Comparison of ENCODE assay signal across 24 mouse cellular contexts in the genomic region with DNA sequence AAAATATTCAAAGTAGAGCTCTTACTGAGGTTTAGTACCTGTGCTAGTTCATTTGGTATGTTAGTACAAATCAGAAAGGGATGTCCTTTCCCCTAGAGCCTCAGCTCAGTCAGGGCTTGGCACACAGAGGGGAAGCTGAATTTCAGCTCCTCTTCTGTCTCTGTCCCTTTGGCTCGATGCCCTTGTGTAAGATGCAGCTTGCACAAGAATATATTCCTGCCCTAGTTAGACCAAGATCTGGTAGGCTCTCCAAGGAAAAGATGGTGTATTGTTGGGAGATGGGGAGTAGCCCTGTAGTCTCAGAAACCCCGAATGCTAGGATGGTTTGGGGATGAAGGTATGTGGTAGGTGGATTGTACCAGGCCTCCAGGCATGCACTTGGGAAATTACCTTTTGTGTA.
A peak's percentile ranks its signal among the peaks of the same experiment; 100 is the strongest.
DNase-seq lines count a peak whose midpoint lies in the region; ATAC-seq and TF ChIP-seq lines count a peak whose summit lies in the region.
"Had no signal": no experiment of that assay in that cellular context is flagged by ENCODE, and none has a peak within 500 bp of the region (broad histone marks: within the 10 kb centered on the region; RNA-seq: fewer than 3 reads in every experiment).

No protein-coding gene starts in this region.

- H3K79me2 ChIP-seq in heart, adult 2 months (replicated peaks; ENCODE audit: control insufficient read depth, insufficient read depth, low read length) = no peaks in the 10 kb centered on the region

- ATAC-seq in lung, postnatal 0 days = no peak
- ATAC-seq: activated CD4-positive, CD25-positive, alpha-beta regulatory T cell, adult 4 months; CD4-positive, CD25-positive, alpha-beta regulatory T cell, adult 4 months had no signal

- no peaks in the 10 kb centered on the region for H3K4me1 ChIP-seq in lung, postnatal 0 days (ENCODE audit: insufficient read depth, low read depth, low read length)
- H3K4me1 ChIP-seq in lung, adult 2 months (ENCODE audit: control insufficient read depth, insufficient read depth, low read length) = no peaks in the 10 kb centered on the region
- H3K4me1 ChIP-seq in heart, adult 2 months (ENCODE audit: control insufficient read depth, insufficient read depth, low read length) = no peaks in the 10 kb centered on the region
- H3K4me1 ChIP-seq: lung, embryonic 15.5 days had no signal

- no peak for TF ChIP-seq EP300 in lung, postnatal 0 days (IDR thresholded peaks at IDR 0.05)
- no peak for TF ChIP-seq EP300 in heart, adult 2 months (IDR thresholded peaks at IDR 0.05; ENCODE audit: insufficient read depth, low read depth, low read length)

- intact Hi-C loops in heart, adult 2 months (cut with DNase I) = no loop called here

- WGBS in lung, postnatal 0 days = 85% methylated on average over 2 of the region's 2 CpGs
- WGBS in lung, adult 2 months = 75% methylated on average over 2 of the region's 2 CpGs
- WGBS in heart, adult 2 months = 85% methylated on average over 2 of the region's 2 CpGs

- peaks cover 14% of the 10 kb centered on the region; the same call in 1 of the 2 replicates for H3K36me3 ChIP-seq in lung, postnatal 0 days (ENCODE audit: insufficient read depth, low read length)
- H3K36me3 ChIP-seq in heart, adult 2 months (ENCODE audit: control insufficient read depth, insufficient read depth, low read length) = no peaks in the 10 kb centered on the region
- H3K36me3 ChIP-seq: hindbrain, embryonic 13.5 days had no signal

- DNase-seq in lung, postnatal 0 days (ENCODE audit: low spot score) = peak; percentile 23
- DNase-seq in lung, adult 2 months = no peak
- peak; percentile 70 for DNase-seq in cerebellum, adult 11-12 months
- DNase-seq in cerebellum, postnatal 10 days = peak; percentile 51 to 57
- DNase-seq in B cell, adult 2 months = no peak
- DNase-seq in heart, adult 2 months = no peak
- no peak for DNase-seq in embryo, embryonic 11 days
- DNase-seq: adrenal gland, postnatal 36 days; gastrocnemius, postnatal 25 days; kidney, adult 9 months; kidney, postnatal 25 days; retina, postnatal 1 day had no signal

- TF ChIP-seq CTCF in lung, postnatal 0 days (IDR thresholded peaks at IDR 0.05) = no peak
- TF ChIP-seq CTCF in lung, adult 2 months (IDR thresholded peaks at IDR 0.05; ENCODE audit: insufficient read depth, low read length) = no peak
- TF ChIP-seq CTCF in heart, adult 2 months (IDR thresholded peaks at IDR 0.05) = no peak

- H3K27me3 ChIP-seq in lung, postnatal 0 days (replicated peaks; ENCODE audit: insufficient read depth, low read length) = no peaks in the 10 kb centered on the region
- no peaks in the 10 kb centered on the region for H3K27me3 ChIP-seq in heart, adult 2 months (ENCODE audit: control insufficient read depth, insufficient read depth, low read length)
- H3K27me3 ChIP-seq: embryonic facial prominence, embryonic 15.5 days; forebrain, embryonic 12.5 days; hindbrain, embryonic 13.5 days; lung, embryonic 15.5 days had no signal

- H3K9ac ChIP-seq in lung, postnatal 0 days (replicated peaks; ENCODE audit: low read depth) = no peak overlapping the region
- H3K9ac ChIP-seq in heart, adult 2 months (ENCODE audit: low read depth, low read length) = no peak overlapping the region
- H3K9ac ChIP-seq: embryonic facial prominence, embryonic 15.5 days; forebrain, embryonic 12.5 days; hindbrain, embryonic 13.5 days; lung, embryonic 15.5 days had no signal

- no peak overlapping the region for H3K4me2 ChIP-seq in lung, postnatal 0 days (replicated peaks; ENCODE audit: low read depth, low read length)
- H3K4me2 ChIP-seq: embryonic facial prominence, embryonic 15.5 days; forebrain, embryonic 12.5 days; hindbrain, embryonic 13.5 days; liver, embryonic 11.5 days; lung, embryonic 15.5 days; midbrain, embryonic 11.5 days had no signal

- H3K9me3 ChIP-seq in lung, postnatal 0 days (ENCODE audit: low read length) = no peaks in the 10 kb centered on the region
- H3K9me3 ChIP-seq: embryonic facial prominence, embryonic 15.5 days; forebrain, embryonic 12.5 days; heart, embryonic 10.5 days; hindbrain, embryonic 13.5 days; limb, embryonic 10.5 days; lung, embryonic 15.5 days had no signal

- H3K4me3 ChIP-seq in lung, postnatal 0 days (ENCODE audit: low read depth, low read length) = no peak overlapping the region
- no peak overlapping the region for H3K4me3 ChIP-seq in lung, adult 2 months (replicated peaks; ENCODE audit: extremely low read depth, low read depth, low read length)
- H3K4me3 ChIP-seq in heart, adult 2 months = no peak overlapping the region
- H3K4me3 ChIP-seq: embryonic facial prominence, embryonic 15.5 days; forebrain, embryonic 12.5 days; heart, embryonic 10.5 days; hindbrain, embryonic 13.5 days; limb, embryonic 10.5 days; lung, embryonic 15.5 days had no signal

- H3K27ac ChIP-seq in lung, postnatal 0 days (ENCODE audit: low read length) = no peak overlapping the region
- H3K27ac ChIP-seq in heart, adult 2 months = no peak overlapping the region
- H3K27ac ChIP-seq: embryonic facial prominence, embryonic 15.5 days; forebrain, embryonic 12.5 days; heart, embryonic 10.5 days; hindbrain, embryonic 13.5 days; limb, embryonic 10.5 days; lung, embryonic 15.5 days; macrophage; stomach, postnatal 0 days had no signal

- TF ChIP-seq POLR2A in lung, adult 2 months (IDR thresholded peaks at IDR 0.05; ENCODE audit: borderline replicate concordance, extremely low read depth, low read depth, low read length) = no peak
- no peak for TF ChIP-seq POLR2A in heart, adult 2 months (IDR thresholded peaks at IDR 0.05; ENCODE audit: insufficient read depth, low read depth, low read length)

Comparison
In these comparisons a context has a peak if more than half of its experiments do, and no peak if none do; other contexts are left out.
1. DNase-seq: peak in lung, postnatal 0 days (single experiment), cerebellum, adult 11-12 months (single experiment) and cerebellum, postnatal 10 days (2 of 2); none in lung, adult 2 months (single experiment), B cell, adult 2 months (0 of 2), heart, adult 2 months (0 of 2) and embryo, embryonic 11 days (single experiment).